Mouse (Mus musculus) erythroblast, embryonic 14.5 days (primary cell): Measurements from ENCODE around the gene Stat1.

ENCODE experiments used
- GATA1 ChIP-seq: IDR thresholded peaks from 2 replicates; pipeline ENCODE4 v1.6.1; 2012; ENCODE audit warnings: low read length, inconsistent platforms, mixed read lengths
- TAL1 ChIP-seq: IDR thresholded peaks from 3 replicates; pipeline ENCODE4 v1.6.1; 2012; ENCODE audit warnings: low read length, inconsistent platforms, mixed read lengths

- TF ChIP-seq GATA1, result no peak
- no peak for TF ChIP-seq TAL1
Observed at GRCm38 (mm10) chr1:52154890-52155289, 35.6 kb downstream of the Stat1 start.
